Mouse (Mus musculus) adrenal gland, postnatal 36 days (tissue): ENCODE measurements at regions not wholly inside any gene's neighbourhood (a gene's known extent, or its start where the extent isn't known, plus 50 kb on each side); places are given as distances from the start of the nearest gene placed in this dataset.

ENCODE experiments used
- DNase-seq, 2 experiments: peaks; one replicate each; pipeline ENCODE4 v3.0.0; 2021; ENCODE audit warnings: mixed read lengths in 1 of 2

DNA sequence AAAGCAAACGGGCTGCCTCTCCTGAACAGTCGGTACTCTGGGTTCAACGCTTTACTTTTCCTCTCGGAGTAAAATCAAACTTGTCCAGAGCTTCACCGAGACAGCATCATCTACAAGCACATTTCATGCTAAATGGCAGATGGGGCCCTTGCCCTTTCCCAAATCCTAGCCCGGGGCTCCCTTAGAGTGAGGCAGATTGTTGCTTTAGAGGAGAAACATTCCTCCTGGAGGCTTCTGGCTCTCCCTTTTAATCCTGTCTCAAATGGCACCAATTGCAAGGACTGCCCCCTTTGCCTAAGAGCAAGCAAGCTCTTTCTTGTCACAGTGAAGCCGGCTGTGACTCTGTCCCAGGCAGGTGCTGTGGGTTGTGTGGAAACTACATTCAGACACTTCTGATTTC, 255.5 kb upstream of the Sox11 start:
- DNase-seq, result no peak

- DNase-seq, result no peak
These were observed 254.9 kb upstream of the Sox11 start for GRCm38 (mm10) chr12:27597322-27597721.

- DNase-seq, result no peak
These were observed 253.2 kb upstream of the Sox11 start for GRCm38 (mm10) chr12:27595576-27595975.

GRCm38 (mm10) chr12:27593436-27593835, 251.1 kb upstream of the Sox11 start:
- DNase-seq, result no peak

GRCm38 (mm10) chr12:27576109-27576700, 233.8 kb upstream of the Sox11 start:
- DNase-seq, result no peak

DNA sequence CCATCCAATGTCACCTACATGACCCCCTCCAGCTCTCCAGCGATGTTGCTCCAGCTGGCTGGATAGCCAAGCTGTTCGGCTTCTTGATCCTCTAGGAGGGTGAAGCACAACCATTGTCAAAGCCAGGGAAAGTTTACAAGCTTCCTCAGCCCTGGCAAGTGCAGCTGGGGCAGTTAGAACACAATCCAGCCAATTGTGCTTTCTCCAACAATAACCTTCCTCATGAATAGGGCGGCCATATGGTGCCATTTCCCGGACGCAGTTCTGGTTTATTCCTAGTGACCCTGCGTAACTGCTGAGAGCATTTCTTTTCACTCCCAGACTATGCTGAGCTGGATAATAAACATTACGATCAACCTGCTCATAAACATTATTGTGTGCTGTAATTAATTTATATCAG, 233.3 kb upstream of the Sox11 start:
- DNase-seq, result no peak

DNA sequence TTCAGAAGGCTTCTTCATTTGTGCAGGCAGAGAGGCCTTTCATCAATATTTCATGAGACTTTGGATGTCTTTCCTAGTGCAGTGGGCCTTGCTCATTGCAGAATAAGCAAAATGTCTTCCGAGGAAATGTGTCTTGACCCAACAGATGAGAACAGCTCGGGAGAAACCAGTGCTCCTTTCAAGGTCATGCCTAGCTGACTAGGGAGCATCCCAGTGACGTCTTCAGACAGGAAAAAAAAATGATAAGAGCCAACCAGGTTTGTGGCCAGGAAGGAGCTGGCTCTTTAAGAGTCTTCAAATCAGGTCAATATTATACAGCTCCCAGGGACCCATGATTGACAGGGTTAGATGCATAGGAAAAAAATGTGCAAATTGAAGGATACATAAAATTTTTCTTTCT, 224.9 kb upstream of the Sox11 start:
- DNase-seq, result no peak

- no peak for DNase-seq
These were observed 223.7 kb upstream of the Sox11 start for GRCm38 (mm10) chr12:27565965-27566507.

GRCm38 (mm10) chr12:27564641-27565306, 222.4 kb upstream of the Sox11 start:
- no peak for DNase-seq

DNA sequence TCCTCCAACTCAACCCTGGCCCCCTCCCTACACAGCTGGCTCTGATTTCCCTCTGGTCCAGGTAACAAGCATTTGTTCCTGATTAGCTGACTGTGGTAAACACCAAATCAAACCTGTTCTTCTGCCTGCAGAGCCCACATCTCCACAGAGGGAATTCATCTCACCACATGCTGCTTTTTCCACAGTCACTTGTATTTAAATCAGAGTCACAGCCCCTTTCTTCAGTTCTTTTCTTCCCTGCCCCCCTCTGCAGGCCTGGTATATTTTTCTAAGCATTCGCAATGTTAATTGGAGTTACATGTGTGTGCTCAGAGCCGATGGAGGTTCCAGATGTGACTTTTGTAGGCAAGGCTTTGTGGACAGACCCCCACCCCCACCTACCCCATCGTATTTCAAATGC, 221.5 kb upstream of the Sox11 start:
- DNase-seq, result no peak

- DNase-seq, result no peak
These were observed 210.4 kb upstream of the Sox11 start for GRCm38 (mm10) chr12:27552809-27553208.

DNA sequence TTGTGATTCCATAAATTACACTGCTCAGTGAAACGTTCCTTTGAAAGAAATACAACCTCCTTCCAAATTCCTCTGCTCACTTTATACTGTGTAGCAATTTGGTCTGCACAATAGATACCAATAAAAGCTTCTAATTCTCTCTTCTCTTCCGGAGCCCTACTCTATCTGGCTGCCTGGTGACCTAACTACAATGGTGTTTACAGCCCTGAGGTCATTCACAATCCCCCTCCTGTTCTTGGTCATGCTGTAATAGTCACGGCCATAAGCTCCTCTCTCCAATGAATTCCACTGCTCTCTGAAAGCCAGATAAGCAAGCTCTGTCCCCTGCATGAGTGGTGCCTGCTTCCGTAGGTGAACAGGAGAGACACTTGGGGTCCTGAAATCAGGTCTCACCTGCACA, 195.8 kb upstream of the Sox11 start:
- DNase-seq, result no peak

DNA sequence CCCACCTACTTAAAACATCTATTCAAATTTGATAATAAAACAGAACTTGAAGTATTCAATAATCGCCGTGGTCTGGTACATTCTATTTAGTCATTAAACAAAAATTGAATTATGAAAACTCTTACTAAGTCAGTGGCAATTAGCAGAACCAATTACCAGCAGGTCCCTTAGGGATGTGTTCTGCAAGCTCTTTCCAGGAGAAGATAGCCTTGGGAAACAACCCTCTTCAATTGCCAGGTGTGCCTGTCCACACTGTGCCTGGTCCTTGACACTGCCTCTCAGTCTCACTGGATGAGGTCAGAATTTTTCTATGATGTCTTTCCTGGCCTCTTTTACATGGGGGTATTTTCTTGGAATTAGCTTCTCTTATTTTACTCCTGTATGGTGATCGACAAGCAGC, 195.1 kb upstream of the Sox11 start:
- DNase-seq, result no peak

DNA sequence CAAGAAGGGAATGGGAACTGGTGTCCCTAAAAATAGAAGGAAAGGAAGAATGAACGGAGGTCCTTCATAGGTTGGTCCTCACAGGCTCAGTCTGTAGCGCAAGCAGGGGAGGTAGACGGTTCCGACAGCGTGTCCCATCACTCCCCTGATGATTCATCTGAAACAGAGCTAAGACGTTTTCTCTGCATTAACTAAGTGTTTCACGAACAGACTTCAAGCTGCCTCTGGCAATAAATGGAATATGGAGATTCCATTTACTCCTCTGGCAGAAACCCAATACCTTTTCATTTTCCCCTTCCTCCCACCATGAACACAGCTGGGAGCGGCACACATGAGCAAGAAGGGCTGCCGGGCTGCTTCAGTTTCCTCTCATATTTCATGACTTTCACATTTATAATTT, 194.6 kb upstream of the Sox11 start:
- no peak for DNase-seq

GRCm38 (mm10) chr12:27525604-27526003, 183.2 kb upstream of the Sox11 start:
- no peak for DNase-seq

DNA sequence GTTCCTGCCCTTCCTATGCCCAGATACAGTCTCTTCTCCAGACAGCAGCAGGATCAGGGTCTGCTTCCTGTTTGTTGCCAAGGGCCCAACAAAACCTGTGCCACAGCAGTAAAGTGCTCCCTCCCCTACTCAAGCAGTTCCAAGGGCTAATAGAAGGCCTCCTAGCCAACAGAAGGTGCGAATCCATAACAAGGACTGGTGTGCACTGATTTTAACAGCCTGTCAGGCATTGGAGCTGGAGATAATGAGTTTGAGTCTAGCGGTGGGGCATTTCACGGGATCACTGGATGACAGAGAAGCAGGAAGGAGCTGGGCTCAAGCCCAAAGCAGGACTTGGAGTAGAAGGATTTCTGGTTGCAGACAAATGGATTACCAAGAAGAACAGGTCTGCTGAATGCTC, 170.9 kb upstream of the Sox11 start:
- DNase-seq, result no peak

DNA sequence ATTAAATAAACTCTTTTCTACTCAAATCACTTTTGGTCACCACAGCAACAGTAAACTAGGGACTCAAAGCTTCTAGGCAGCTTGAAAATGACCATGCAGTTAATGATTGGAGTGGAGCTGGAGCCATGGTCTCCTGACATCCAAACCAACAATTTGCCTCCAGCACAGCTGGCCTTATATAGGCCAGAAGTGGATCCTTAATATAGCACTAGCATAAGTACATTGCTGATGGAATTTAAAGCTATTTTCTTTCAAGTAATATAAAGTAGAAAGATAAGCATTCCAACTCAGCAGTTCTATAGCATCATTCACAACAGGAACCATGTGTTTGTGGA, 165.8 kb upstream of the Sox11 start:
- DNase-seq, result no peak

DNA sequence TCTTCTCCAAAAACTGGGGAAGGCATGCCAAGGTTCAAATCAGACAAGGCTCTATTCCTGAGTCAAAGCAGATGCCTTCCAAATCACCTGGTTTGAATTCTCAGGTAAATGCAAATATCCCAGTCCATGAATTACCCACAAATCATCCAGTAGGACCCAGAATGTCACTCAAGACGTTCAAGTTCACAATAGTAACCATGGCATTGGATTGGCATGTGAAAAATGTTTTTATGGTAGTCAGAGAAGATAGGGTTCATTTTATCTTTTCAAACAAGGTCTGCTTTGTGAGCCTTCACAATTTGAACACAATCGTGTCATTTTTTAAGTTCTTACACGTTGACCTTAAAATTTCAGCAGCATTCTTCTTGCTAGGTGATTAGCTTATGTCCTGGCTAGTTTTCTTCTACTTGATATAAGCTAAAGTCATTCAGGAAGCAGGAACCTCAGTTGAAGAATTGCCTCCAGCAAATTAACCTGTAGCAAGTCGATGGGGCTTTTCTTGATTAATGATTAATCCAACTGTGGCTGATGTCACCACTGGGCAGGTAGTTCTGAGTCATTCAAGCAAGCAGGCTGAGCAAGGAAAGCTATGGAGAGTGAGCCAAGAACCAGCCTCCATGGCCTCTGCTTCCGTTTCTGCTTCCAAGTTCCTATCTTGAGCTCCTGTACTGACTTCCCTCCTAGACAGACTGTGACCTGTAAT, 165.3 kb upstream of the Sox11 start:
- DNase-seq, result no peak

DNA sequence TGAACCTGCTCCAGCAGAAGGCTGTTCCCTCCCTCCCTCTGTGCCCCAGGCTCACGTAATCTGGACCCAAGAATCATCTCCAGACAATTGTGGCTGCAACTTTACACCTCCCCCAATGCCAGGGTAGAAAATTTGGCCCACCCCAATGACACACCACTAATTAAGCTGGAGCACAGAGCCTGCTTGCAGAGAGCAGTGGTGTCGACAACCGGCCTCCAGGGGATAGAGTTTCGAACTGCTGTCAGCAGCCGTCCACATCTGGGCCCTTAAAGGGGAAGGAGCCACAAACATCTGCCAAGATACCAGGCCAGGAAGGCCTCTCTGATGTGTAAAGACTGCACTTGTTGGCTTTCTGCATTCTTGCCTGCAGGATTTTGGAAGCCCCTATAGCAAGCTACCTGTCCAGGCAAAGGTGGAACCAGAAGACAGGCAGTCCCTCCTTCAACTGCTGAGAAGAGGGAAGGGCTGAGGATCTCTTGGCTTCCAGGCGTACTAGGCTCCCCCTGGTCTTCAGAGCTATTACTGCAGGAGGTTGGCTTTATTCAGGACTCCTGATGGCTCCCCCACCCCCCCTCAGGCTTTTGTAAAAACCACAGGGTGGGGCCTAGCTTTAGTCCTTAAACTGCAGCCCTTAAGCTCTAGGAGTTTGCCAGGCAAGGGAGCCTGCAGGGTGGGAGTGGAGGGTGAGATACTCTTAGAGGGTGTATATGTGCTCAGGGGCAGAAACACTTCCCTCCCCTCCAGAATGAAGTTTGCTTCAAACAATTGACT, 160.5 kb upstream of the Sox11 start:
- DNase-seq, result no peak

DNA sequence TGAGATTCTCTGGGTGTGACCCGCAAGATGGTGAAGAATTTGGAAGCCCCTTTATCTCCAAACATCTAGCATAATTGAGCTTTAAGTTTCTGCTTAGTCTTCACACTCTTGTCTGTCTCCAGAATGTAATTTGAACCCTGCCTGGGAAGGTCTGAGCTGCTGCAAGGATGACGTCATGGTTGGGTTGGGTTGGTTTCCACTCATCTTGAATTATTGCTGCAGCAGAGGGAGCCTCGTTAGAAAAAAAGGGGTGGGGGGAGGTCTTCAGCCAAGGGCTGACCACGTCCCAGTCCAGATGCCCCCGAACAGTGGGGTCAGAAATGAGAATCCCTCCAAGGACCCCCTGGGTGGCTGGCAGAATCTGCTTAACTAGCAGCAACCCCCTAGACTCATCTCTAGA, 158.1 kb upstream of the Sox11 start:
- DNase-seq, result no peak

GRCm38 (mm10) chr12:27499276-27499675, 156.9 kb upstream of the Sox11 start:
- DNase-seq, result no peak

DNA sequence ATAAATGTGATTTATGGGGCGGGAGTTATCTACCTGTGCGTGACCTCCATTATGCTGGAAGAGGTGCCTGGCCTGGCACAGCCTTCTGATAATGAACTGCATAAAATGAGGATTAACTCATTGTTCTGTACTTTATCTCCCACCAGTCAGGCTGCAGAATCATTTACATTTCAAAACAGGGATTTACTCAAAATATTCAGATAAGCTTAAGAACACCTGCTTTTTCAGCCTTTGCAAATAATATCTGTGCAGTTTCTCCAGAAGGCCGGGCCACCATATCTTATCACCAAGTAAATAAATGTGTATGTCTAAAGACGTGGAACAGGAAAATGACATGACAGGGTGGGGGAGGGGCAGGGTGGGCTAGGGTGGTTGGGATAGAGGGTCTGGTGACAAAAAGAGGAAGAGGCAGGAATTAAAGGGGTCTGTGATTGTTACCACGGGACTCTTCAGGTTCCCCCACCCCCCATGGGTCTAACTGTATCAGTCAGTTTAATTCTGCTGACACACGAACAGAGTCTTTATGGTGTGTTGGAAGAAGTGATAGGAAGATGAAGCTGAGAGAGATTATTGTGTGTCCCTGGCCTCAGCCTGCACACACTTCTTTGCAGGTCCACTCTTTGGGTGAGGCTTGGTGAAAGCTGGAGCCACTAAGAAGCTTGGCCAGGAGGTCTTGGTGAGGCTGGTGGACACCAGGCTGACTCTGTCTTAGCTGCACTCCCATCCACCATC, 154.6 kb upstream of the Sox11 start:
- no peak for DNase-seq
